Mouse (Mus musculus) erythroblast, embryonic 14.5 days (primary cell): ENCODE results near the gene Tnks1bp1.

Experiments
- GATA1 ChIP-seq: IDR thresholded peaks from 2 replicates; pipeline ENCODE4 v1.6.1; 2012; ENCODE audit warnings: low read length, inconsistent platforms, mixed read lengths
- TAL1 ChIP-seq: IDR thresholded peaks from 3 replicates; pipeline ENCODE4 v1.6.1; 2012; ENCODE audit warnings: low read length, inconsistent platforms, mixed read lengths

DNA sequence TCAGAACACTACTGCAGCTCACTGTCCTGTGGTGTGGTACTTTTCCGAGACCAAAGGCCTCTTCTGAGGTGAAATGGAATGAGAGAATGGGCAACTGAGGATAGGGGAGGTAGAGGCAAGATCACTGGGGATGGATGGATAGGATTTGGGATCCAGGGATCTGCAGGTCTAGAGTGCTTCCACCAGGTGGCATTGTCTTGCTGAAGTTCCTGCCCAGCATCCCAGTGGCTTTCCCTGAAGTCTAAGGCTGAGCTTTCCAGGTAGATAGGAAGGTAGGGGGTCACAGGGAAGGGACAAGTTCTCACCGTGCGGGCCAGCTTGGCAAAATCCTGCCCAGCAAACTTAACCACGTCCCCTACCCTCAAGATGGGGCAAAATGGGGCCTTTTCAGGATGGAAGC, 25.8 kb upstream of the Tnks1bp1 start:
- TF ChIP-seq GATA1, result no peak
- no peak for TF ChIP-seq TAL1
